Mouse (Mus musculus) limb, embryonic 15.5 days (tissue): ENCODE measurements around the gene AU041133. TPM values are rescaled to one million over a fixed set of nuclear protein-coding genes. Genes with fewer than 3 reads are reported as not detected.
A peak's percentile ranks its signal among the peaks of the same experiment; 100 is the strongest.
"Not testable (repeated sequence)": the region's sequence is repeated elsewhere in the genome, so short reads cannot be mapped to it uniquely, and the experiment has no call there.

ENCODE experiments used
- ATAC-seq: fragments of 200-750 bp; cut with Nextera tagmentation; 2 replicates; pipeline ENCODE4 v1.8.0; 2017; ENCODE audit warnings: low read depth, moderate TSS enrichment; ENCODE audit not compliant: insufficient number of reproducible peaks, low FRiP score, low TSS enrichment
- H3K27ac ChIP-seq: fragments of 300-500 bp; sonication (generic); 2 replicates; pipeline ENCODE4 v1.5.1; 2015; ENCODE audit warnings: moderate library complexity, mild to moderate bottlenecking, inconsistent platforms
- H3K27me3 ChIP-seq: fragments of 300-500 bp; sonication (generic); 2 replicates; pipeline ENCODE4 v1.6.1; 2015; ENCODE audit warnings: inconsistent platforms
- H3K36me3 ChIP-seq: fragments of 300-500 bp; sonication (generic); 2 replicates; pipeline ENCODE4 v1.6.1; 2015; ENCODE audit warnings: inconsistent platforms
- H3K4me1 ChIP-seq: fragments of 300-500 bp; sonication (generic); 2 replicates; pipeline ENCODE4 v1.6.1; 2015; ENCODE audit warnings: inconsistent platforms
- H3K4me2 ChIP-seq: fragments of 300-500 bp; sonication (generic); 2 replicates; pipeline ENCODE4 v1.6.1; 2015; ENCODE audit warnings: mild to moderate bottlenecking, inconsistent platforms
- H3K4me3 ChIP-seq: fragments of 300-500 bp; sonication (generic); 2 replicates; pipeline ENCODE4 v1.5.1; 2015; ENCODE audit warnings: mild to moderate bottlenecking, inconsistent platforms
- H3K9ac ChIP-seq: fragments of 300-500 bp; sonication (generic); 2 replicates; pipeline ENCODE4 v1.6.1; 2015; ENCODE audit warnings: inconsistent platforms
- H3K9me3 ChIP-seq: fragments of 300-500 bp; sonication (generic); 2 replicates; pipeline ENCODE4 v1.6.1; 2016; ENCODE audit warnings: inconsistent platforms
- WGBS: fragments of 180-500 bp; shearing (Covaris S2); methylation state at CpG from one replicate; pipeline ENCODE4 v1.1.7; 2015; 5-methylcytosine and 5-hydroxymethylcytosine counted together
- polyA plus RNA-seq: library from polyadenylated mRNA; unstranded; fragments of >200 nt; fragmentation: Nextera tagmentation; extraction: Ambion mirVana; gene quantifications from 2 replicates; pipeline ENCODE4 v1.2.1, GENCODE M21; 2015

AU041133 gene
- 4.8 and 5.5 TPM in 2 replicates for polyA plus RNA-seq

DNA sequence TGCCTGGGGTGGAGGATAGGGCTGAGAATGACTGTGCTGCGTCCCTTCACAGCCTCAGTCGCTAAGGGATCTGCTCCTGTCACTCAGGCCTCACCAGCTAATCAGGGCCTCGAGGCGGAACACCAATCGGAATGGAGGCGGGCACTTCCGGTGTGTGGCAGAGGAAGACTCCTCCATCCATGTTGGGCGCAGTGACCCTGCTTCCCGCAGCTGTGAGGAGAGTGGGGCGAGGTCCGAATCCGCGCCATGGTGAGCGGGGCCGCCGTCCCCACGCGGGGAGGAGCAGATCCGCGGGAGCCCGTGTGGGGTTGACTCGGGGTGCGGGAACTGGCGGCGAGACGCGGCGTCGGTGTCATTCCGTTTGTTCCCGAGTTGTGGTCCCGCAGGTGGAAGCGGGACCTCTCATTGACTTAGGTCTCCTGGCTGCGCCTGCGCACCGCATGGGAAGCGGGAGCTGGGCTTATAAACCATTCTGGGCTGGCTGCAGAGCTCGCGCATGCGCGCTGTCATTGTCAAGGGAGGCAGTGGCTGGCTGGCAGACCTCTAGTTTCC lies at the start of gene AU041133:
AU041133 (plus strand) TSS at position 164 of the 552 bp plus-strand sequence.
- H3K36me3 ChIP-seq = peaks cover 7% of the 10 kb centered on the region; the same call in 1 of the 2 replicates
- peak within 1 kb of the TSS; percentile 70 for H3K4me3 ChIP-seq
- 3% methylated on average over 41 of the region's 41 CpGs for WGBS
- peak within 1 kb of the TSS; percentile 53 for H3K9ac ChIP-seq
- no peaks in the 10 kb centered on the region for H3K27me3 ChIP-seq
- peaks cover 12% of the 10 kb centered on the region for H3K9me3 ChIP-seq
- H3K4me1 ChIP-seq = no peaks in the 10 kb centered on the region
- ATAC-seq = peak; percentile 97
- H3K27ac ChIP-seq = peak within 1 kb of the TSS; percentile 85
- H3K4me2 ChIP-seq = peak within 1 kb of the TSS; percentile 54

DNA sequence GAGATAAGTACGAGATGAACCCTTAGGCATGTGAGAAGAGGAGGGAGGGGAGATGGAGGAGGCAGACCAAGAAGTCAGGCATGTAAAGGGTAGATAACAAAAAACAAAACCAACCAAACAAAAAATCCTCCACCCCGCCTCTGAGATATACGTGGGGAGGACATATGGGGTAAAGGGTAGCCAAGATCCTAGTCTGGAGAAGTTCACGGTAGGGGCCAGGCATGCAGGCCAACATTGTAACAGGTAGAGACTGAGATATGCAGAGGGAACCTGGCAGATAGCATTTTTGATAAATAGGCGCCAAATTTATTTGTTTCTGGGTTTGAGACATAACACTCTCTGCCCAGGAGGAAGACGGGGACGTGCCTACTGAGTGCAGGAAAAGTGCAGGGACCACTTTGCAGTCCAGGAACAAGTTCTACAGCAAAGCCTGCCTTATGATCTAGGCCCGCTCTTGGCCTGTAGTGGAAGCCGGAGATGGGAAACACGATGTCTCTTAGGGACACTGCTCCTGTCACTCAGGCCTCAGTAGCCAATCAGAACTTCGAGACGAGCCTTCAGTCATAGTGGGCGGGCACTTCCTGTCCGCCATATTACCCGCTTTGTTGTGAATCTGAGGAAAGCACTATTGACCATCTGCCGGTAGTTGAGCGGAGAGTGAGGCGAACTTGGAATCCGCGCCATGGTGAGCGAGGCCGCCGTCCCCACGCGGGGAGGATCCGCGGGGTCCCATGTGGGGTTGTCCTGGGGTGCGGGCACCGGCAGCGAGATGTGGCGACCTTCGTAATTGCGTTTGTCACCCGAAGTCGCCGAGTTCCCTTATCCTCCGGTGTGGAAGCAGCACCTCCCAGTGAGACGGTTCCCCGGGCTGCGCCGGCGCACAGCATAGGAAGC lies 44.8 kb upstream of the AU041133 start, which contains the start of gene BC024063:
BC024063 (plus strand) TSS at position 626 of the 894 bp plus-strand sequence.
- H3K27ac ChIP-seq = peak within 1 kb of the TSS; percentile 84
- 16% methylated on average over 42 of the region's 42 CpGs for WGBS
- peak within 1 kb of the TSS; percentile 37; the same call in 1 of the 2 replicates for H3K9ac ChIP-seq
- not testable (repeated sequence) for H3K9me3 ChIP-seq, H3K36me3 ChIP-seq, H3K27me3 ChIP-seq, H3K4me1 ChIP-seq
- H3K4me2 ChIP-seq = peak within 1 kb of the TSS; percentile 38
- peak within 1 kb of the TSS; percentile 54 for H3K4me3 ChIP-seq
- ATAC-seq = peak; percentile 95

DNA sequence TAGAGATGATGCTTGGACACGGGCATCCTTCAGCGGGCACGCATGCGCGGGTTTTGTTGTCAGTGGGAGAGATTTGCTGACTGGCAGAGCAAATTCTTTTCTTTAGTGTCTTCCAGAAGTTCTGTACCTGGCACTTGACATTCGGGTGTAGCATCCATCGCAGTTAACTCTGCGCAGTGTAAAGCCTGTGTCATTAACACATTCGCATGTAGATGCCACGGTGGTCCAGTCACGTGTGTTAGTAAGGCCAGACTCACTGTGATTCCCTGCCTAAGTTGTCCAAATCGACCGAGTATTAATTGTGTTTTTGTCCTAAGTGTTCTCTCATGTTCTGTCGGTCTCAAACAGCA lies 44.2 kb upstream of the AU041133 start:
- not testable (repeated sequence) for ATAC-seq, H3K9me3 ChIP-seq, H3K9ac ChIP-seq, H3K36me3 ChIP-seq, H3K4me1 ChIP-seq, H3K27me3 ChIP-seq
- peak overlapping the region; percentile 38 for H3K4me2 ChIP-seq
- 22% methylated on average over 14 of the region's 14 CpGs for WGBS
- 0 out of 2 replicates have a peak overlapping the region, but pooled peaks have one; percentile 84 for H3K27ac ChIP-seq
- peak overlapping the region; percentile 54 for H3K4me3 ChIP-seq

DNA sequence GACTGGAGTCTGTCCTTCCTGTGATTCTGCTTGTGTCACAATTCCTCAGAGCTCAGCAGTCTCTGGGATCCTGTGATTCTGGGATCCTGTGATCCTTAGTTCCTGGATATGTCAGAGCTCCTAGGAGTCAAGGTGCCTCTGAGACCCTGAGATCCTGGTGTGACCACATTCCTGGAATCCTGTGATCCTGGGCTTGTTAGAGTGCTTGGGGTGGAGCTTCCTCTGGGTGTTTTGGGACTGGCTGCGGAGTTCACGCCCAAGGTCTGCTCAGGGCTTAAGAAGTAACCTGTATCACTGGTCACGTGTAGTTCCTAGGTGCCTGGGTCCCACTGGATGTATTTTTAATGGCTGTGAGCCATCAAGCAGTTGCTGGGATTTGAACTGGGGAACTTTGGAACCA lies 10.6 kb upstream of the AU041133 start:
- Histone ChIP-seq H3K27me3 (no peaks in the 10 kb centered on the region), H3K4me1 (no peaks in the 10 kb centered on the region), H3K36me3 (no peaks in the 10 kb centered on the region), H3K9me3 (peaks cover 10% of the 10 kb centered on the region; the same call in 1 of the 2 replicates), H3K27ac (no peak overlapping the region), H3K9ac (no peak overlapping the region), H3K4me2 (no peak overlapping the region), H3K4me3 (no peak overlapping the region)
- ATAC-seq = no peak
- 85% methylated on average over 3 of the region's 3 CpGs for WGBS

DNA sequence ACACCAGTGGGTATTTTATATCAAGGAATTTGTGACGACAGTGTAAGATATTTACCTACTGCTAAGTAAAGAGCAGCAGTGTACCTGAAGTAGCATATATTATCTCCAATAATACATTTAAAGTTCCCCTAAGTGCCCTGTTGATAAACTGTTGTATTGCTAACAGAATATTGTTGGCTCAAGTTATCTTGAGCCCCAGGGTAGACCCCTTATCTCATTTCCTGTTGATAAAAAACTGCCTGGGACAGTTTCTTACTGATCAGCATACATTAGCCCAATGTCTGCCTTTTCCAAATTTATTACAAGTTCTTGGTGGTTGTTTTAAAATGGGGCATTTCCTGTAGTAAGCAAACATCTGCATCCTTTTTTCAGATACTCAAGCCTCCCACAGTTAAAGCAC lies 17.5 kb downstream of the AU041133 start:
- no peak overlapping the region for H3K4me3 ChIP-seq
- H3K9ac ChIP-seq = no peak overlapping the region
- peaks cover 49% of the 10 kb centered on the region for H3K36me3 ChIP-seq
- no peak for ATAC-seq
- no peaks in the 10 kb centered on the region for H3K27me3 ChIP-seq
- WGBS = 95% methylated on average over 1 of the region's 1 CpGs
- no peak overlapping the region for H3K4me2 ChIP-seq
- no peaks in the 10 kb centered on the region for H3K4me1 ChIP-seq
- H3K27ac ChIP-seq = no peak overlapping the region
- peaks cover 16% of the 10 kb centered on the region for H3K9me3 ChIP-seq

DNA sequence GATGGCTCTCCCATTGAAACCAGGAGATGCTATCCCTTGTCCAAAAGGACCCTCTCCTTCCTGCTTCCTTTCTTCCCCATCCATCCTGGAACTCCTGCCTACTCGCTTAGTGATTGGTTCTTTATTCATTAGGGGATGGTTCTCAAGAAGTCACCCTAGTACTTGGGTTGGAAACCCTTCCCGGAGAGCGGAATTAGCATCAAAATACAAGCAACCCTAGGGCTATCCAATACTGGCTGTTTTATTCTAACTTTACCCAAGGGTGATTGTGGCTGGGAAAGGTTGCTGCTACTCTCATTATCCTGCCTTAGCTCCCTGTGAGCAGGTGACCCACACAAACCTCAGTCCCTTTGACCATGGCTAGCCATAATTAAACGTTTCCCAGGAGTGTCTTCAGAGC lies 19.8 kb downstream of the AU041133 start:
- no peak overlapping the region for H3K9ac ChIP-seq
- H3K9me3 ChIP-seq = peaks cover 31% of the 10 kb centered on the region
- H3K27ac ChIP-seq = no peak overlapping the region

DNA sequence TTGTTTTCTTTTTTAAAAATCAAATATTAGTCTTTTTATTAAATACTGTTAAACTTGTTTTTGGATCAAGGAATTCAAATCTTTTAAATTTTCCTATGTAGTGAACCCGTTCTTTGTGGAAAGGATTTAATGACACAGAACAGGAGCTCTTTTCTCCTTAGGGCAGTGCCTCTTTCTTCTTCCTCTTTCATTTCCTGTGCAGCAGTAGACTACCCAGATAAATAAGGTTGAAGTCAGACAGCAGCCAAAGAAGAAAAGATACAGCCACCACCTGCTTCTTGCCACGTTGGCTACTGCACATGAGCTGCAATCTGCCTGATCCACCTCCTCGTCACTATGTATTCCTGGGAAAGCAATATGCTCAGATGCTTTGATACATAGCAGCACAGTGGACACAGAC lies 40.0 kb downstream of the AU041133 start:
- no peak overlapping the region for H3K9ac ChIP-seq
- no peak overlapping the region for H3K4me2 ChIP-seq
- WGBS = 77% methylated on average over 3 of the region's 3 CpGs
- H3K36me3 ChIP-seq = no peaks in the 10 kb centered on the region
- H3K9me3 ChIP-seq = no peaks in the 10 kb centered on the region
- H3K27me3 ChIP-seq = no peaks in the 10 kb centered on the region
- no peak overlapping the region for H3K27ac ChIP-seq
- no peak for ATAC-seq
- no peaks in the 10 kb centered on the region for H3K4me1 ChIP-seq
- H3K4me3 ChIP-seq = no peak overlapping the region

More for the DNA sequence above, 19.8 kb downstream of the AU041133 start:
- no peak overlapping the region for H3K4me3 ChIP-seq
- H3K27me3 ChIP-seq = no peaks in the 10 kb centered on the region
- H3K4me2 ChIP-seq = no peak overlapping the region
- 86% methylated on average over 4 of the region's 4 CpGs for WGBS
- no peaks in the 10 kb centered on the region for H3K4me1 ChIP-seq
- no peak for ATAC-seq
- H3K36me3 ChIP-seq = peaks cover 63% of the 10 kb centered on the region

DNA sequence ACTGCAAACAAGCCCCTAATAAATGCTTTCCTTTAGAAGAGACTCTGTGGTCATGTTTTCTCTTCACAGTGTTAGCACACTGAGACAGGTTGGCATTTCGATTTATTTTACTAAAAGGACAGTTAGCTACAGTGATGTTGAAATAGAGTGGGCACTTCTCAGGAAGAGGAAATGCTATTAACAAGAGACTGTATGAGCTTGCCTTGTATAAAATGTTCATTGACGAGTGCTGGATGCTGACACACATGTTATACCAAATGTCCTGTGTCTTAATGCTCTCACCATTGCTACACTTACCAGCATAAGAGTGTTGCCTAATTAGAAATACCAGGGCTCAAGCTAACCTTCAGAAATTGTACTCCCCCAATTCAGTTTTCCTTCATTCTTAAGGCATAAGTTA lies 42.0 kb downstream of the AU041133 start:
- Histone ChIP-seq H3K4me2 (no peak overlapping the region), H3K9ac (no peak overlapping the region), H3K4me1 (no peaks in the 10 kb centered on the region), H3K9me3 (no peaks in the 10 kb centered on the region), H3K27ac (no peak overlapping the region), H3K4me3 (no peak overlapping the region), H3K36me3 (no peaks in the 10 kb centered on the region), H3K27me3 (no peaks in the 10 kb centered on the region)
- no peak for ATAC-seq
- 76% methylated on average over 2 of the region's 2 CpGs for WGBS

DNA sequence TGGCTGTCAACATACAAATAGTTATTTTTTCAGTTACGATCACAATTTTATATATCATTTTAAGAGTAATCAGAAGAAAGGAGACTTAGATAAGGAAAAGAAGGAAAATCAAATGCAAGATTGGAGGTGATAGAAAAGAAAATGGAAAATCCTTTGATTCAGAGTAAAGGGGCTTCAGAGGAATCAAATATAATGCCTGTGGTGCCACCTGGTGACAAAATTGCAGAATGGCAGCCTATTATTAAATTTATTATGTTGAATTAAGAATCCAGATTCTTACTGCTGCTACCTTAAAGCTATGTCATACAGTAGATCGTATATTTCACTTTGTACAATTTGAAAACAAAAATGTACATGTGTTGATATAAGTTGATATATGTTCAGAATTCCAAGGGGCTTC lies 43.0 kb downstream of the AU041133 start:
- H3K27me3 ChIP-seq = no peaks in the 10 kb centered on the region
- no peak overlapping the region for H3K9ac ChIP-seq
- ATAC-seq = no peak
- no peak overlapping the region for H3K4me2 ChIP-seq
- no peaks in the 10 kb centered on the region for H3K4me1 ChIP-seq
- no peak overlapping the region for H3K4me3 ChIP-seq
- 52% methylated on average over 2 of the region's 2 CpGs for WGBS
- H3K9me3 ChIP-seq = no peaks in the 10 kb centered on the region
- no peak overlapping the region for H3K27ac ChIP-seq
- H3K36me3 ChIP-seq = no peaks in the 10 kb centered on the region

DNA sequence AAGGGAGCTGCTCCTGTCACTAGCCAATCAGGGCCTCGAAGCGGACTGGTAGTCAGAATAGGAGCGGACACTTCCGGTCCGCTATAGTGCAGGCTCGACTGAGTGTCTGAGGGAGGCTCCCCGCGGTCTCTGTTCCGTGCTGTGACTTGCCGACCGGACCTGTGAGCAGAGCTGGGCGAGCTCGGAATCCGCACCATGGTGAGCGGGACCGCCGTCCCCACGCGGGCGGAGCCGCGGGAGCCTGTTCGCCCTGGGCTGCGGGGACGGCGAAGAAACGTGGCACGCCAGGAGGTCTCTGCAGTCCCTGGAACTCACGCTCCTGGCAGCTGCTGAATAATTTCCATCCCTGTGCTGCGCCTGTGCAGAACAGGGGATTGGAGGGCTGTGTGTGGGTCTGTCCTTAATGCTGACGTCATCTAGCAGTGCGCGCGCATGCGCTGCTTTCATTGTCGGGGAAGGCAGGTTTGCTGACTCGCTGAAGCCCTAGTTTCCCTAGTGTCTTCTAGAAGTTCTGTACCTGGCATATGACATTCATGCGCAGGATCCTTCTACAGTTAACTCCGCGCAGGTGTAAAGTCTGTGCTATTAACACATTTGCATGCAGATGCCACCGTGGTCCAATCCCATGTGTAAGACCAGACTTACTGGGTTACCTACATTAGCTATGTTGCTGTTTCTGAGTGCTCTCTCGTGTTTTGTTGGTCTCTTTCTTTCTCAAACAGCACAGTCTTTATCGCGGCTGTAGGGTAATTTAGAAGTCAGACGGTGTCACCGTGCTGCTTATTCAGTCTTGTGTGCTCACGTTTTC lies 50.6 kb downstream of the AU041133 start:
- peak; percentile 99 for ATAC-seq
- H3K9ac ChIP-seq = peak overlapping the region; percentile 56
- no peaks in the 10 kb centered on the region for H3K27me3 ChIP-seq
- WGBS = 5% methylated on average over 47 of the region's 47 CpGs
- peak overlapping the region; percentile 55 for H3K4me3 ChIP-seq
- H3K4me2 ChIP-seq = peak overlapping the region; percentile 67
- no peaks in the 10 kb centered on the region for H3K36me3 ChIP-seq
- peaks cover 5% of the 10 kb centered on the region; the same call in 1 of the 2 replicates for H3K4me1 ChIP-seq
- H3K9me3 ChIP-seq = no peaks in the 10 kb centered on the region
- peak overlapping the region; percentile 95 for H3K27ac ChIP-seq
